Mouse (Mus musculus): ENCODE measurements around the gene Hook2. TPM values are rescaled to one million over a fixed set of nuclear protein-coding genes. Genes with fewer than 3 reads are reported as not detected.
A peak's percentile ranks its signal among the peaks of the same experiment; 100 is the strongest.

Hook2 gene
- polyA plus RNA-seq, 1 experiment from 2014 or later = 34.5 TPM

DNA sequence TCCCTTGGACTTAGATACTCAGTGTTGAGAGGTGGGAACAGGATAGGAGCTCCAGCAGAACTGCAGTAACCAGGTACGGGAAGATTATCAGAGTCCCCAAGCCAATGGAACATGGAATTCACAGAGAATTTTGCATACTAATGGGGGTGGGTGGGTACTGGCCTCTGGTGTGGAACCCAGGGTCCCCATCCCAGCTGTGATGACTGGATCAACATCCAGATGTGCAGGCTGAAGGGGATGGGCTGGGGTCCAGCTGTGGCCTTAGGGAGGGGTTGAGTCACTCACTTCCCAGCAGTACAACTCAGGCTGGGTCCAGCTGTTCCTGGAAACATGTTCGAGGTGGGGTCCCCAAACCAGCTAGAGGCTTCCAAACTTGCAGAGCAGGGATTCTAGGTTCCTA, 2.5 kb upstream of the Hook2 start:
- Histone ChIP-seq H3K36me3 (ENCODE audit: control insufficient read depth, insufficient read depth, low read length) (no peaks in the 10 kb centered on the region), H3K27ac (ENCODE audit: low read length) (no peak overlapping the region), H3K9ac (replicated peaks; ENCODE audit: low read depth, low read length) (no peak overlapping the region), H3K9me3 (ENCODE audit: control insufficient read depth, low read depth, low read length) (no peaks in the 10 kb centered on the region), H3K4me2 (replicated peaks; ENCODE audit: low read depth, low read length) (no peak overlapping the region), H3K4me3 (ENCODE audit: low read depth, low read length) (no peak overlapping the region), H3K27me3 (ENCODE audit: control insufficient read depth, insufficient read depth, low read length) (0 out of 2 replicates have a peak, but pooled peaks cover 3% of the 10 kb centered on the region), H3K4me1 (ENCODE audit: control insufficient read depth, insufficient read depth, low read length) (peaks cover 28% of the 10 kb centered on the region)
- ATAC-seq (ENCODE audit: insufficient number of reproducible peaks, insufficient read depth, low FRiP score, low read depth) = no peak
- 71% methylated on average over 2 of the region's 2 CpGs for WGBS

GRCm38 (mm10) chr8:84989311-84989731, 1.1 kb upstream of the Hook2 start:
- H3K9me3 ChIP-seq (ENCODE audit: control insufficient read depth, low read depth, low read length) = no peaks in the 10 kb centered on the region
- H3K4me2 ChIP-seq (replicated peaks; ENCODE audit: low read depth, low read length) = peak overlapping the region; percentile 78
- H3K4me1 ChIP-seq (ENCODE audit: control insufficient read depth, insufficient read depth, low read length) = peaks cover 21% of the 10 kb centered on the region
- 0 out of 2 replicates have a peak, but pooled peaks cover 3% of the 10 kb centered on the region for H3K27me3 ChIP-seq (ENCODE audit: control insufficient read depth, insufficient read depth, low read length)
- peak overlapping the region; percentile 68; the same call in 1 of the 2 replicates for H3K4me3 ChIP-seq (ENCODE audit: low read depth, low read length)
- H3K27ac ChIP-seq (ENCODE audit: low read length) = peak overlapping the region; percentile 84
- no peak overlapping the region; the same call in 1 of the 2 replicates for H3K9ac ChIP-seq (replicated peaks; ENCODE audit: low read depth, low read length)
- H3K36me3 ChIP-seq (ENCODE audit: control insufficient read depth, insufficient read depth, low read length) = no peaks in the 10 kb centered on the region
- ATAC-seq (ENCODE audit: insufficient number of reproducible peaks, insufficient read depth, low FRiP score, low read depth) = no peak
- WGBS = 13% methylated on average over 15 of the region's 15 CpGs

DNA sequence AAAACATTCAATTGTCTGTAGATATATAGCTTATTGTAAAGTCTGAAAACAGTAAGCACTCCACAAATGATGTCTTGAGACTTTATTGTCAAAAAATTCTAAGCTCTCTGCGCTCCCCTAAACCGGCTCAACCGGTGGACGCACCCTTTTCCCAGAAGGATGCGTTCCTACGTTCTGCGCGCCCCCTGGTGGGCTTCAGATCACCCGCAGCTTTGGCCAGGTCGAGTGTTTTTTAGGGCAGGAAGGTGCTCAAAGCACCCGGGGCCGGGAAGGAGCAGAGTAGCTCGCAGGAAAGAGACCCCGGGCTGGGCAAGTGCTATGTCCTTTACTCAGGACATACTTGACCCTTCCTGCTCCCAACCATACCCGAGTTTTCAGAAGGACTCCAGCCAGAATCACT, 593 bp upstream of the Hook2 start:
- WGBS = under 1% methylated on average over 15 of the region's 15 CpGs
- ATAC-seq (ENCODE audit: insufficient number of reproducible peaks, insufficient read depth, low FRiP score, low read depth) = peak; percentile 61
- peak overlapping the region; percentile 68 for H3K4me3 ChIP-seq (ENCODE audit: low read depth, low read length)
- no peaks in the 10 kb centered on the region for H3K9me3 ChIP-seq (ENCODE audit: control insufficient read depth, low read depth, low read length)
- peak overlapping the region; percentile 84 for H3K27ac ChIP-seq (ENCODE audit: low read length)
- H3K36me3 ChIP-seq (ENCODE audit: control insufficient read depth, insufficient read depth, low read length) = no peaks in the 10 kb centered on the region
- H3K27me3 ChIP-seq (ENCODE audit: control insufficient read depth, insufficient read depth, low read length) = 0 out of 2 replicates have a peak, but pooled peaks cover 3% of the 10 kb centered on the region
- peak overlapping the region; percentile 78 for H3K4me2 ChIP-seq (replicated peaks; ENCODE audit: low read depth, low read length)
- H3K9ac ChIP-seq (replicated peaks; ENCODE audit: low read depth, low read length) = peak overlapping the region; percentile 52; the same call in 1 of the 2 replicates
- peaks cover 17% of the 10 kb centered on the region for H3K4me1 ChIP-seq (ENCODE audit: control insufficient read depth, insufficient read depth, low read length)

- Histone ChIP-seq H3K27ac (ENCODE audit: low read length) (peak overlapping the region; percentile 84), H3K9ac (replicated peaks; ENCODE audit: low read depth, low read length) (peak overlapping the region; percentile 67), H3K4me3 (ENCODE audit: low read depth, low read length) (peak overlapping the region; percentile 68), H3K27me3 (ENCODE audit: control insufficient read depth, insufficient read depth, low read length) (0 out of 2 replicates have a peak, but pooled peaks cover 3% of the 10 kb centered on the region), H3K4me2 (replicated peaks; ENCODE audit: low read depth, low read length) (peak overlapping the region; percentile 78), H3K9me3 (ENCODE audit: control insufficient read depth, low read depth, low read length) (no peaks in the 10 kb centered on the region), H3K36me3 (ENCODE audit: control insufficient read depth, insufficient read depth, low read length) (no peaks in the 10 kb centered on the region), H3K4me1 (ENCODE audit: control insufficient read depth, insufficient read depth, low read length) (0 out of 2 replicates have a peak, but pooled peaks cover 10% of the 10 kb centered on the region)
- ATAC-seq (ENCODE audit: insufficient number of reproducible peaks, insufficient read depth, low FRiP score, low read depth) = peak; percentile 82
- 2% methylated on average over 15 of the region's 15 CpGs for WGBS
Measured at GRCm38 (mm10) chr8:84990836-84991235, 433 bp downstream of the Hook2 start.

- Histone ChIP-seq H3K9ac (replicated peaks; ENCODE audit: low read depth, low read length) (no peak overlapping the region), H3K4me2 (replicated peaks; ENCODE audit: low read depth, low read length) (no peak overlapping the region), H3K36me3 (ENCODE audit: control insufficient read depth, insufficient read depth, low read length) (no peaks in the 10 kb centered on the region), H3K27ac (ENCODE audit: low read length) (no peak overlapping the region), H3K4me1 (ENCODE audit: control insufficient read depth, insufficient read depth, low read length) (peaks cover 11% of the 10 kb centered on the region), H3K27me3 (ENCODE audit: control insufficient read depth, insufficient read depth, low read length) (no peaks in the 10 kb centered on the region), H3K9me3 (ENCODE audit: control insufficient read depth, low read depth, low read length) (no peaks in the 10 kb centered on the region), H3K4me3 (ENCODE audit: low read depth, low read length) (no peak overlapping the region)
- no peak for ATAC-seq (ENCODE audit: insufficient number of reproducible peaks, insufficient read depth, low FRiP score, low read depth)
- WGBS = 91% methylated on average over 9 of the region's 9 CpGs
Measured at GRCm38 (mm10) chr8:84994375-84994774, 4.0 kb downstream of the Hook2 start.

GRCm38 (mm10) chr8:84995680-84996079, 5.3 kb downstream of the Hook2 start:
- Histone ChIP-seq H3K9me3 (ENCODE audit: control insufficient read depth, low read depth, low read length) (no peaks in the 10 kb centered on the region), H3K9ac (replicated peaks; ENCODE audit: low read depth, low read length) (no peak overlapping the region), H3K4me2 (replicated peaks; ENCODE audit: low read depth, low read length) (no peak overlapping the region), H3K36me3 (ENCODE audit: control insufficient read depth, insufficient read depth, low read length) (no peaks in the 10 kb centered on the region), H3K27me3 (ENCODE audit: control insufficient read depth, insufficient read depth, low read length) (no peaks in the 10 kb centered on the region), H3K4me1 (ENCODE audit: control insufficient read depth, insufficient read depth, low read length) (peaks cover 11% of the 10 kb centered on the region), H3K4me3 (ENCODE audit: low read depth, low read length) (no peak overlapping the region), H3K27ac (ENCODE audit: low read length) (no peak overlapping the region)
- 29% methylated on average over 25 of the region's 25 CpGs for WGBS
- no peak for ATAC-seq (ENCODE audit: insufficient number of reproducible peaks, insufficient read depth, low FRiP score, low read depth)

GRCm38 (mm10) chr8:84996978-84997377, 6.6 kb downstream of the Hook2 start:
- Histone ChIP-seq H3K4me1 (ENCODE audit: control insufficient read depth, insufficient read depth, low read length) (peaks cover 6% of the 10 kb centered on the region), H3K4me3 (ENCODE audit: low read depth, low read length) (no peak overlapping the region), H3K27ac (ENCODE audit: low read length) (no peak overlapping the region), H3K27me3 (ENCODE audit: control insufficient read depth, insufficient read depth, low read length) (no peaks in the 10 kb centered on the region), H3K4me2 (replicated peaks; ENCODE audit: low read depth, low read length) (no peak overlapping the region), H3K9ac (replicated peaks; ENCODE audit: low read depth, low read length) (no peak overlapping the region), H3K36me3 (ENCODE audit: control insufficient read depth, insufficient read depth, low read length) (no peaks in the 10 kb centered on the region), H3K9me3 (ENCODE audit: control insufficient read depth, low read depth, low read length) (no peaks in the 10 kb centered on the region)
- ATAC-seq (ENCODE audit: insufficient number of reproducible peaks, insufficient read depth, low FRiP score, low read depth) = no peak
- 79% methylated on average over 5 of the region's 5 CpGs for WGBS

DNA sequence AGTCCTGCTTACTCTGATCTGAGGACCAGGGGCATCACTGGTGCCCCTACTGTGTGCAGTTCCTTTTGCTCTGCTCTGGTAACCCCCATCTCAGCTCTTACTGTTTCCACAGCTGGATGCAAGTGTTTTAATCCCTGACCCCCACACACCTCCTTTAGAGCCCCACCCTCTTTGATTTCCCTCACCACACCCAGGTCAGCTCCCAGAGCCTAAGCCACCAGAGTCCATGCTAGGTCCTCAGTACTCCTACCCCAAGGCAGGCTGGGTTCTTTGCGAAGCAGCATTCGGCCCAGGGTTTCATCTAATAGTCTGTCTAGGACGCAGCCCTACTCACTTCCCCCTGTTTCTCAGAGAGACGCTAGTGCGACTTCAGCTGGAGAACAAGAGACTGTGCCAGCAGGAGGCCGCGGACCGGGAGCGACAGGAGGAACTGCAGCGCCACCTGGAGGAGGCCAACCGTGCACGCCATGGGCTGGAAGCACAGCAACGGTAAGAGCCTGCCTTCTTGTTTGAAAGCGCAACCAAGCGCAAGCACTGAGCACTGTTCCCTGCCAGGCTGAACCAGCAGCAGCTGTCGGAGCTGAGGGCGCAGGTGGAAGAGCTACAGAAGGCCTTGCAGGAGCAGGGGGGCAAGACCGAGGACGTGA, 7.4 kb downstream of the Hook2 start:
- WGBS = 9% methylated on average over 19 of the region's 19 CpGs
- H3K36me3 ChIP-seq (ENCODE audit: control insufficient read depth, insufficient read depth, low read length) = no peaks in the 10 kb centered on the region
- no peak overlapping the region for H3K4me3 ChIP-seq (ENCODE audit: low read depth, low read length)
- peak; percentile 79 for ATAC-seq (ENCODE audit: insufficient number of reproducible peaks, insufficient read depth, low FRiP score, low read depth)
- H3K27ac ChIP-seq (ENCODE audit: low read length) = no peak overlapping the region
- H3K9me3 ChIP-seq (ENCODE audit: control insufficient read depth, low read depth, low read length) = no peaks in the 10 kb centered on the region
- H3K9ac ChIP-seq (replicated peaks; ENCODE audit: low read depth, low read length) = 0 out of 2 replicates have a peak overlapping the region, but pooled peaks have one; percentile 21
- H3K4me2 ChIP-seq (replicated peaks; ENCODE audit: low read depth, low read length) = peak overlapping the region; percentile 12; the same call in 1 of the 2 replicates
- peaks cover 5% of the 10 kb centered on the region for H3K4me1 ChIP-seq (ENCODE audit: control insufficient read depth, insufficient read depth, low read length)
- no peaks in the 10 kb centered on the region for H3K27me3 ChIP-seq (ENCODE audit: control insufficient read depth, insufficient read depth, low read length)
